Mouse (Mus musculus) heart, postnatal 10 days (tissue): ENCODE measurements around the gene Mydgf. TPM values are rescaled to one million over a fixed set of nuclear protein-coding genes. Genes with fewer than 3 reads are reported as not detected.

Experiments used
- DNase-seq, 2 experiments: peaks; one replicate each; pipeline ENCODE4 v3.0.0; 2021
- intact Hi-C: fragments of 180-260 bp; cut with DNase I; formaldehyde crosslinking; loops from one replicate; pipeline ENCODE4 v1.15.1; 2025
- total RNA-seq, 2 experiments: library from RNA; stranded (reverse); gene quantifications; 2 replicates each; pipeline ENCODE4 v1.2.3; 2021

The Mydgf gene
- total RNA-seq, 2 experiments from 2014 or later: 36.6 to 40.3 TPM

GRCm38 (mm10) chr17:56148790-56149618 lies 34.7 kb downstream of the Mydgf start:
- intact Hi-C loops: no loop called here
- DNase-seq: no peak

DNA sequence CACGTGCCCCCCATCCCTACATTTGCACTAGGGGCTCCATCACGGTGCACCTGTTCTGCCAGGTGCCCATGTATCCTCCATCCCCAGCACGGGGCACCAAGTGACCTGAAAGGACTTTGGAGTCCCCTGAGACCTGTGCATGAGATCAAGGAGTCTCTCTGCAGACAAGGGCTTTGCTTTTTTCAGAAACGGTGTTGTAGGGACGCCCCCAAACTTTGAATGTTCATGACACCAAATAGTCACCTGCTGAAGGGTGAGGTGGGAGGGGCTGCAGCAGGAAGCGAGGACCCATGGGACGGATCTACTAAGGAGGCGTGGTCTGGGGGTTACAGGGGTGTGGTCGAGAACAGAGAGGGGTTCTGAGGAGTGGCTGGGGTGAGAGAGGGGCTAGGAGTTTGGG lies 35.4 kb downstream of the Mydgf start:
- intact Hi-C loops: no loop called here

GRCm38 (mm10) chr17:56147420-56147819 lies 36.3 kb downstream of the Mydgf start:
- DNase-seq: no peak
- intact Hi-C loops: no loop called here

More for the DNA sequence above, 35.4 kb downstream of the Mydgf start:
- DNase-seq: no peak

DNA sequence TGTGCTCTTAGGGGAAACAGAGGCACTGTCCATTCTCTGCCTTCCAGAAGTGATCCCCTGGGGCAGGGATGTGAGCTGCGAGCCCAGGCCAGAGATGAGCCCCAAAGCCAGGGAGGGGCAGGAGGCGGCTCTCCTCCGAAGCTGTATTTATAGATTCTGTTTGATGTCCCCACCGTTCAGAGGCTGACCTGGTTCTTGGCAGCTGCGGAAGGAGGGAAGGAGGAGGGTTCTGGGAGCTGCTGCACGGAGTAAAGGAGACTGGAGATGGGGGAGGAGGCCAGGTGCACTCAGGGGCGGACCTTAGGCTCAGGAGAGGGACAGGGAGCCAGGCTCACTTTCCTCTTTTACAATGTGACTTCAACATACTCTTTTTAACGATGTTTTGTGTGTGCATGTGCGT lies 37.6 kb downstream of the Mydgf start:
- intact Hi-C loops: no loop called here
- no peak for DNase-seq

GRCm38 (mm10) chr17:56144546-56144945 lies 39.2 kb downstream of the Mydgf start:
- intact Hi-C loops: no loop called here
- no peak for DNase-seq

DNA sequence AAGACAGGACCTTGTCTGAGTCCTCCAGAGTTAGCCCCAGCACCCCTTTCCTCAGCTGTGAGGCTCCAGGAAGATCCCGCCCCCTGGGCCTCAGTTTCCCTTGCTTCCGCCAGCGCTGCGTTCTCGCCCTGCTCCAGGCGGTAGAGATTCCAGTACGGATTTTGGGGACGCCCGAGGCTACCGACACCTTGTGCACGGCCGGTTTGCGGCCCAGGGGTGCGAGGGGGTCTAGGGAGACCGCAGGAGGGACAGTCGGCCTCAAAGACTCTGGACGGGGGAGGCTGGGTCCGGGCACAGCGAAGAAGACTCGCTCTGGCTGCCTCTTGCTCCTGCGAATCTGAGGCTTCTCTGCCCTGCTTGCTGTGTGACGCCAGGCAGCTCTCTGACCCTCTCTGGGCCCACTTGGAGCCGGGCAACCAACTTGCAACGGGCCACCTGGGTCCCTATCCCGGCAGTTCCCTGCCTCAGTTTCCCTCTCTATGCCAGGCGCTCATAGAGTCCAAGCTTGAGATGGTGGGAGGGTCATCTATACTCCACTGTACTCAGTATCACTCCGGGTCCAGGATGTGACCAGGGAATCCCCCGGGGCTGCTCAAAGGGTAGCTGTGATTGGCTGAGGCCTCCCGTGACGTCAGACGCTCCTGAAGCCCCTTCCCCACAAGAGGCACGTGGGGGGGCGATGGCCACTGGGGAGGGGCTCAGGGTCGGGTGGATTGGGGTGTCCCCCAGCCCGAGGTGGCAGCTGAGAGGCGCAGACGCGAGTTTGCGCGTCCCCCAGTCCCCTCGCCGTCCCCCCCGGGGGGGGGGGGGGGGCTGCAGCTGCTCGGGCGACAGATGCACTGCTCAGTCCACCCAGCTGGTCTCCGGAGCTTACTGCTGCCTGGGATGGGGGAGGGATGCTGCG lies 41.8 kb downstream of the Mydgf start:
- intact Hi-C loops: no loop called here
- peak in 1 of 2 experiments; percentile 50 for DNase-seq

DNA sequence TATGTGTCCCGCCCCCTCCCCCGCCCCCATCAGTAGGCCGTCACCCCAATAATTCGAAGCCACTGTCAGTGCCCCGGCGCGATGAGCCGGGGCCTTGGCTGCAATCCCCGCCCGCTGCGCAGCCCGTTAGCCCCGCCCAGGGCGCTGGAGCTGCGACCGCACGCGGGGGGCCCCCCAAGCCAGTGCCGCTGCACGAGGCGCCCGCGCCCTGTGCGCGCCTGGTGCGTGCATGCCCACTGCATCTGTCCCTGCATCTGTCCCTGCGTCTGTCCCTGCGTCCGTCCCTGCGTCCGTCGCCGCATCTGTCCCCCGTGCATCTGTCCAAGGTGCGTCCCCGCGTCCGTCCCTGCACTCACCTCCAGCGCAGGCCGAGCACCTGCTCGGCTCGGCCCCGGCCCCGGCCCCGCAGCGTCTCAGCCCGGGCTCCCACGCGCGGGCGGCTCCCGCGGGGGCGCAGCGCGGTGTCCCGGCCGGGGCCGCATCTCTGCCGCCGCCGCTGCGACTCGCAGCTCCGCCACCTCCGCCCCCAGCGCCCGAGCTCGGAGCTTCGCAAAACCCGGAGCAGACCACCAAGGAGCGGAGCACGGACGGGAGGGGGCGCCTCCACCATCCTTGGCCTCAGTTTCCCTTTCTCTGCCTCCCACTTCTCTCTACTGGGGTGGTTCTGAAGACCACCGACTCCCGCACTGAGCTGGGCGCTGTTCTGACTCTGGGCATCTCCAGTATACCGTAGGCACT lies 43.7 kb downstream of the Mydgf start, which contains the start of gene Sema6b:
Sema6b (minus strand) TSS at position 486 of the 738 bp plus-strand sequence.
- DNase-seq: peak; percentile 71 to 78
- intact Hi-C loops: no loop called here

DNA sequence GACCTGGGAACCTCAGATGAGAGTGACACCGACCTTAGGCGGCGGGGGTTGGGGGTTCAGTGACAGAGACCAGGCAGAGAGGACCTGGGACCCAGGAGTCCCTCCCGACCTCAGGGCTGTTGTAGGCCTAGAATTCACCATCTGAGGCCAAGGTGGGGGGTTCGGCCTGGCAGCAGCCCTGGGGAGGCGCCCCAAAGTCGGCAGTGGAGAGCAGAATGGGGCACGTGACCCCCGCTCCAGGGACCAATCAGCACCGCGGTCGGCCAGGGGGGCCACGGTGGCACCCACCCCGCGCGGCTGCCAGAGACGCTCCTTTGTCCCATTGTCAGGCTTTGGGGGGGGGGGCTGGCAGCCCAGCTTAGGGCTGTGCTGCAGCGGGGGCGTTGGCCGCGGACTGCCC lies 44.4 kb downstream of the Mydgf start:
- no peak for DNase-seq
- intact Hi-C loops: no loop called here

GRCm38 (mm10) chr17:56137839-56138613 lies 45.7 kb downstream of the Mydgf start:
- DNase-seq: no peak
- intact Hi-C loops: no loop called here

GRCm38 (mm10) chr17:56136558-56136957 lies 47.2 kb downstream of the Mydgf start:
- intact Hi-C loops: no loop called here
- no peak for DNase-seq

GRCm38 (mm10) chr17:56134463-56134971 lies 49.2 kb downstream of the Mydgf start:
- intact Hi-C loops: loop anchor here (5.0 kb wide), 1 partner anchor 218 kb away; no protein-coding TSS in a partner anchor
- DNase-seq: peak; percentile 74 to 82

DNA sequence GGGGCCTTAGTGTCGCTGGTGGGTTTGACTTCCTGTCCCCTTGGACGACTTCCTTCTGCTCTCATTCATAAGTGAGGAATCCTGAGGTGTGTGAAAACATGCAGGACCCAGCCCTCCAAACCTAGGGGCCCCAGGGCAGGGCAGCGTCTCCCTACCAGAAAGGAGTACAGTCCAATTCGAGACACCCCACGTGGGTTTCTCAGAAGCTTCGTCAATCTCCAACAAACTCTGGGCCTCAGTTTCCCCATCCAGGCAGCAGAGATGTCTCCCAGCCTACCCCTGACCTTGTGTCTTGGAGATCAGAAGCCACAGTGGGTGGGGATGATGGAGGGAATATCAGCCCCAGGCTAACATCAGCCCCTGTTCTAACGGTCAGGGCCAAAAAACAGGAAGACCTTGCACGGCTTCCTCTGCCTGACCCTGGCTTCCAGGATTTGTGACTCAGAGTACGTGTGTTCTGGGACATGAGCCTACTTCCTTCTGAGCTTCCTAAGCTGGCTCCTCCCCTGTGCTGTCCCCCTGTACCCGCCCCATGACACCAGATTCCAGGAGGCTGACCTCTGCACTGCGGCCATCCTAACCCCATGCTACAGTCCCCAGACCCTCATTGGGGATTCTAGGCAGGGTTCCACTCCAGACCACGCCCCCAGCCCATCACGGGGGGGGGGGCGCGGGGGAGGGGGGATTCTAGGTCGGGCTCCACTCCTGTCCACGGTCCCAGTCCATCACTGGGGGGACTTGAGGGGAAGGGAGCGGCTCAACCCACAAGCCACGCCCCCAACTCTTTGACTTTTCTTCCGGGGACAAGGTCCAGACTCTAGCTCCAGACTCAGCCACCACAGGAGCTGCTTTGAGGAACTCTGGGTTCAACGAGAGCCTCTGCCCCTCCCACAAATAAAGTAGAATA lies 50.0 kb downstream of the Mydgf start:
- intact Hi-C loops: loop anchor here (5.0 kb wide), 1 partner anchor 219 kb away; no protein-coding TSS in a partner anchor
- peak; percentile 71 to 72 for DNase-seq

GRCm38 (mm10) chr17:56132661-56133060 lies 51.1 kb downstream of the Mydgf start:
- intact Hi-C loops: loop anchor here (1.0 to 5.0 kb wide), 3 partner anchors 27 to 220 kb away; no protein-coding TSS in a partner anchor
- peak; percentile 75 to 86 for DNase-seq

- DNase-seq: peak; percentile 58 to 82
- intact Hi-C loops: loop anchor here (1.0 to 5.0 kb wide), 3 partner anchors 27 to 220 kb away; no protein-coding TSS in a partner anchor
Observed at GRCm38 (mm10) chr17:56131814-56132213, 51.9 kb downstream of the Mydgf start.

GRCm38 (mm10) chr17:56131136-56131535 lies 52.6 kb downstream of the Mydgf start:
- intact Hi-C loops: loop anchor here (5.0 kb wide), 1 partner anchor 221 kb away; no protein-coding TSS in a partner anchor
- DNase-seq: no peak

GRCm38 (mm10) chr17:56128246-56128645 lies 55.5 kb downstream of the Mydgf start:
- intact Hi-C loops: no loop called here

GRCm38 (mm10) chr17:56126175-56126574 lies 57.5 kb downstream of the Mydgf start:
- intact Hi-C loops: no loop called here
- DNase-seq: no peak

More at GRCm38 (mm10) chr17:56128246-56128645, 55.5 kb downstream of the Mydgf start:
- no peak for DNase-seq
